Mouse (Mus musculus): Measurements from ENCODE around the gene Sbk1.

The Sbk1 gene

DNA sequence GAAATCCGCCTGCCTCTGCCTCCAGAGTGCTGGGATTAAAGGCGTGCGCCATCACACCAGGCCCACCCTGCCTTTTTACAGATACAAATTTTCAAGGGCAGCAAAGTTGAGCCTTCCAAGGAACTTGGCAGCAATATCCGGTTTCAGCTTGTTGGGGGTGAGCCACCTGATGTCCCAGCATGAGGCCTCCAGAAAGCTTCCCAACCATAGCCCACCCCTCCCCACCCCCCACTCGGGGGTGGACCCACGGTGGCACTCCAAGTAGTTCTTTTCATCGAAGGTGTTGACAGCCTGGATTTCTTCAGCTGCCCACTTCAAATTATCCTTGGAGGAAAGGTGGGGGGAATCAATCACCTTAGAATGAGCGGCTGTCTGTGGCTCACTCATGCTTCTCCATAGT lies 66.5 kb downstream of the Sbk1 start:
- DNase-seq (ENCODE audit: low read depth, low spot score) = no peak

DNA sequence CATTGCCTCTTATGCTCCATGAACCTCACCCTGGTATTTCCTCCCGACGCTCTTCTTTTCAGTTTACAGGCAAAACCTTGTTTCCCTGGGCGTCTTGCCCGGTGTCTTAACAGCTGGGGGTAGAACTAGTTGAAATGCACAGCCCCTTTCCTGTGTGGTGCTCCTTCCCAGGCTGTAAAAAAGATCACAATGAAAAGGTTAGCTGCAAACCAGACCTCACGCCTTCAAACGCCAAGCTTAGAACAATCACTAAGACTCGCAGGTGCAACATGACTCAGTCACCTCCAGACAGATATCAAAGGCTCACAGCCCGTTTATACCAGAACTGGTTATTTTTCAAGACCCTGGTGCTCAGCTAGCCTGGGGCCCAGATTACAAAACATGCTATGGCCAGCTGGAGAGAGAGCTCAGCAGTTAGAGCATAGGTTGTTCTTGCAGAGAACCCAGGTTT lies 67.1 kb downstream of the Sbk1 start:
- no peak for DNase-seq (ENCODE audit: low read depth, low spot score)

DNA sequence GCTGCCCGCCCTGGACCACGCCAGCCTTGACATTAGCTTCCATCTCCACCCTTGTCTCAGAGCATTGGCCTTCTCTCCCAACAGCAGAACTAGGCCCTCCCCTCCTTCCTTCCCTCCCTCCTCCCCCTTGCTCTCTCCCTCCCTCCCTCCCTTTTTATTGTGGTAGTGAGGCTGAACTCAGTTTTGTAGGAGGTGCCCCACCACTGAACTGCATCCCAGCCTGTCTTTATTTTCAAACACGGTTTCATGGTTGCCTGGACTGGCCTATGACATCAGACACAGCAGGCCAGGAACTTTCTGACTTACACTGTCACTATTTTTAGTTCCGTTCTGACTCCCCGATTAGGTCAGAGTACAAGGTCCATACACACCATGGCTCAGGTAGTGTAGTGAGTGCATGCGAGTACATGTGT lies 67.8 kb downstream of the Sbk1 start:
- no peak for DNase-seq (ENCODE audit: low read depth, low spot score)

DNA sequence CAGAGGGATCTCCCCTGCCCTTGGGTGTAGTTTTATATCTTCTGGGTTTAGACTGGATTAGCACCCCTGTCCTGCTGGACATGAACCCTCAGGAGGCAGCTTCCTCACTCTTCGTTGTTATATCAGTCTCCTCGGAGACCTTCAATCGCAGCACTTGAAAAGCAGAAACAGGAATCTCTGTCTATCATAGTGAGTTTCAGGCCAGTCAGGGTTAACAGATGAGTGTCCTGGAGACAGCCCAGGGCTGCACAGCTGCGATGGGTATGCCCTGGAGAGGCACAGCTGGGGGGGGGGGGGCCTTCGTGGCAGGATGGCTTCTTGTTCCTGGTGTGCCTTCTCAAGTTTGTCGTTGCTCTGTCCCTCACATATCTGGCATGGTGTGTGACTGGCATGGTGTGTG lies 68.5 kb downstream of the Sbk1 start:
- DNase-seq (ENCODE audit: low read depth, low spot score) = no peak
